10 mouse cellular contexts compared by ENCODE assay signal in the genomic region with DNA sequence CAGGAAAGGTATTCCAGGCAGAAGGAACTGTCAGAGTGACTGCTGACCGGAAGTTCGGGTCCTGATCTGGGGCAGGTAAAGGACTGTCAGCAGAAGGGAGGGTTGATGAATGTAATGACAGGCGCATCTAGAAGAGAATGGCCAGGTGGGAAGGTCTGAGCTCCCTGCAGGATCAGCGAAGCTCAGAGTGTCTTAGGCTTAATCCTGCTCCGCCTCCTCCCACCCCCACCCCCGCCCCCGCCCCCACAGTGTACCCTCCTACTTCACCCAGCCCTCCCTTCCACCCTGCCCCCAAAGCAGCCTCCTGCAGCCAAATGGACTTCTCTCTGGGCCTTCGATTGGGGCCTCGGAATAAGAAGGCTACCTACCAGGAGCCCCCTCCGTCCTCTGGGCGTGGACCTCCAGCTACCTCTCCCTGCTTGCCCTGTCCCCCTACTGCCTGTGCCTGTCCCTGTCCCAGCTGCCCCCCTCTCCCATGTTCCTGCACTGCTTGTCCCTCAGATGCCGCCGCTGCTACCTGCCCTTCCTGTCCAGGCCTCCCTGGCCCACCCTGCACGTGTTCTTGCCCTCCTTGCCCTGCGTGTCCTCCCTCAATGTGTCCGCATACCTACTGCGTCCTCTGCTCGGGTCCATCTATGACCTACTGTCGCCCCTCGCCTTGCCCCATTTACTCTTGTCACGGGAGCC. TPM values are rescaled to one million over a fixed set of nuclear protein-coding genes. Genes with fewer than 3 reads are reported as not detected.
DNase-seq lines count a peak whose midpoint lies in the region; ATAC-seq and TF ChIP-seq lines count a peak whose summit lies in the region.
"Had no signal": no experiment of that assay in that cellular context is flagged by ENCODE, and none has a peak within 500 bp of the region (broad histone marks: within the 10 kb centered on the region; RNA-seq: fewer than 3 reads in every experiment).

A gene (plus strand): TSS at position 290 of the 687 bp plus-strand sequence.

- WGBS in heart, embryonic 15.5 days: 10% methylated on average over 21 of the region's 21 CpGs
- 10% methylated on average over 18 of the region's 21 CpGs for WGBS in hindbrain, postnatal 0 days
- 5% methylated on average over 21 of the region's 21 CpGs for WGBS in midbrain, embryonic 15.5 days

- H3K4me1 ChIP-seq in heart, embryonic 15.5 days (replicated peaks): peaks cover 8% of the 10 kb centered on the region
- no peaks in the 10 kb centered on the region for H3K4me1 ChIP-seq in hindbrain, postnatal 0 days (ENCODE audit: insufficient read depth, low read length)
- peaks cover 5% of the 10 kb centered on the region; the same call in 1 of the 2 replicates for H3K4me1 ChIP-seq in midbrain, embryonic 15.5 days

- peak within 1 kb of the TSS; percentile 23 for H3K4me3 ChIP-seq in heart, embryonic 15.5 days
- H3K4me3 ChIP-seq in hindbrain, postnatal 0 days (ENCODE audit: low read length): no peak within 1 kb of the TSS
- H3K4me3 ChIP-seq in midbrain, embryonic 15.5 days: no peak within 1 kb of the TSS
- H3K4me3 ChIP-seq: erythroblast, embryonic 14.5 days had no signal

- H3K9ac ChIP-seq in heart, embryonic 15.5 days: no peak within 1 kb of the TSS
- no peak within 1 kb of the TSS for H3K9ac ChIP-seq in hindbrain, postnatal 0 days (replicated peaks; ENCODE audit: low read length)
- H3K9ac ChIP-seq in midbrain, embryonic 15.5 days: no peak within 1 kb of the TSS

- peaks cover 14% of the 10 kb centered on the region for H3K27me3 ChIP-seq in heart, embryonic 15.5 days
- peaks cover 7% of the 10 kb centered on the region; the same call in 1 of the 2 replicates for H3K27me3 ChIP-seq in hindbrain, postnatal 0 days (ENCODE audit: insufficient read depth, low read length)
- H3K27me3 ChIP-seq in midbrain, embryonic 15.5 days (replicated peaks): 0 out of 2 replicates have a peak, but pooled peaks cover 19% of the 10 kb centered on the region

- no peaks in the 10 kb centered on the region for H3K36me3 ChIP-seq in heart, embryonic 15.5 days
- no peaks in the 10 kb centered on the region for H3K36me3 ChIP-seq in hindbrain, postnatal 0 days (ENCODE audit: insufficient read depth, low read length)
- H3K36me3 ChIP-seq in midbrain, embryonic 15.5 days (replicated peaks): no peaks in the 10 kb centered on the region

- ATAC-seq in heart, embryonic 15.5 days (replicated peaks; ENCODE audit: insufficient number of reproducible peaks, insufficient read depth, low FRiP score, low read depth): no peak; the same call in 1 of the 2 replicates
- ATAC-seq in hindbrain, postnatal 0 days: no peak
- ATAC-seq in midbrain, embryonic 15.5 days (replicated peaks): no peak

- intact Hi-C loops in left cerebral cortex, postnatal 4 days (cut with DNase I): no loop called here

- H3K27ac ChIP-seq in heart, embryonic 15.5 days: no peak within 1 kb of the TSS
- H3K27ac ChIP-seq in hindbrain, postnatal 0 days: no peak within 1 kb of the TSS
- no peak within 1 kb of the TSS for H3K27ac ChIP-seq in midbrain, embryonic 15.5 days

- DNase-seq in heart, postnatal 4 days: no peak
- DNase-seq in embryo, embryonic 9.5 days (ENCODE audit: extremely low spot score): peak; percentile 36
- DNase-seq in hindbrain, postnatal 0 days (ENCODE audit: low spot score): no peak
- no peak for DNase-seq in left cerebral cortex, postnatal 4 days
- no peak for DNase-seq in adrenal gland, postnatal 4 days (ENCODE audit: low spot score in 2 of 2)
- DNase-seq in ovary, postnatal 14 days (ENCODE audit: low spot score): no peak
- DNase-seq: layer of hippocampus, adult 9-11 months had no signal

- TF ChIP-seq CTCF in hindbrain, postnatal 0 days (IDR thresholded peaks at IDR 0.05; ENCODE audit: low read depth): no peak

- H3K4me2 ChIP-seq in heart, embryonic 15.5 days: peak within 1 kb of the TSS; percentile 55
- 0 out of 2 replicates have a peak within 1 kb of the TSS, but pooled peaks have one; percentile 17 for H3K4me2 ChIP-seq in hindbrain, postnatal 0 days (ENCODE audit: low read depth, low read length)
- H3K4me2 ChIP-seq in midbrain, embryonic 15.5 days: peak within 1 kb of the TSS; percentile 20; the same call in 1 of the 2 replicates

- no peaks in the 10 kb centered on the region for H3K9me3 ChIP-seq in heart, embryonic 15.5 days (replicated peaks)
- H3K9me3 ChIP-seq in hindbrain, postnatal 0 days (ENCODE audit: low read length): no peaks in the 10 kb centered on the region
- H3K9me3 ChIP-seq in midbrain, embryonic 15.5 days: no peaks in the 10 kb centered on the region

RNA-seq across cellular contexts. Expression of the gene that starts here (rescaled TPM):
- polyA plus RNA-seq in heart, embryonic 15.5 days (2015; fragmentation: Nextera tagmentation; extraction: Ambion mirVana): not detected in 2 replicates
- total RNA-seq in heart, postnatal 4 days (2021): not detected
- not detected in 2 replicates for total RNA-seq in hindbrain, postnatal 0 days (2014; rRNA removed)
- polyA plus RNA-seq in hindbrain, postnatal 0 days (2015; fragmentation: Nextera tagmentation; extraction: Ambion mirVana): 0.06 TPM in 1 of 2 replicates, not detected in the other
- polyA plus RNA-seq in midbrain, embryonic 15.5 days (2015; fragmentation: Nextera tagmentation; extraction: Ambion mirVana): 0.10 TPM in 1 of 2 replicates, not detected in the other
- total RNA-seq in left cerebral cortex, postnatal 4 days (2021): not detected
- total RNA-seq in adrenal gland, postnatal 4 days (2021): under 1 TPM; 0.17 to 0.31 TPM
- polyA plus RNA-seq: erythroblast, embryonic 14.5 days had no signal
